Mouse (Mus musculus) hindbrain, embryonic 15.5 days (tissue): ENCODE measurements at regions not wholly inside any gene's neighbourhood (a gene's known extent, or its start where the extent isn't known, plus 50 kb on each side); places are given as distances from the start of the nearest gene placed in this dataset.

Source experiments
- ATAC-seq: fragments of 200-750 bp; cut with Nextera tagmentation; 2 replicates; pipeline ENCODE4 v1.8.0; 2017; ENCODE audit warnings: low read depth, moderate number of reproducible peaks, moderate TSS enrichment; ENCODE audit not compliant: low FRiP score
- H3K27ac ChIP-seq: fragments of 300-500 bp; sonication (generic); replicated peaks from 2 replicates; pipeline ENCODE4 v1.5.1; 2015; ENCODE audit warnings: mild to moderate bottlenecking, inconsistent platforms
- H3K27me3 ChIP-seq: fragments of 300-500 bp; sonication (generic); 2 replicates; pipeline ENCODE4 v1.6.1; 2015; ENCODE audit warnings: control low read depth, inconsistent platforms
- H3K36me3 ChIP-seq: fragments of 300-500 bp; sonication (generic); 2 replicates; pipeline ENCODE4 v1.6.1; 2015; ENCODE audit warnings: control low read depth, inconsistent platforms
- H3K4me1 ChIP-seq: fragments of 300-500 bp; sonication (generic); replicated peaks from 2 replicates; pipeline ENCODE4 v1.6.1; 2015; ENCODE audit warnings: control low read depth, inconsistent platforms
- H3K4me2 ChIP-seq: fragments of 300-500 bp; sonication (generic); 2 replicates; pipeline ENCODE4 v1.6.1; 2015; ENCODE audit warnings: moderate library complexity, mild to moderate bottlenecking, inconsistent platforms
- H3K4me3 ChIP-seq: fragments of 300-500 bp; sonication (generic); 2 replicates; pipeline ENCODE4 v1.5.1; 2015; ENCODE audit warnings: mild to moderate bottlenecking, inconsistent platforms
- H3K9ac ChIP-seq: fragments of 300-500 bp; sonication (generic); 2 replicates; pipeline ENCODE4 v1.6.1; 2015; ENCODE audit warnings: inconsistent platforms
- H3K9me3 ChIP-seq: fragments of 300-500 bp; sonication (generic); 2 replicates; pipeline ENCODE4 v1.6.1; 2016; ENCODE audit warnings: control low read depth, inconsistent platforms
- WGBS: fragments of 180-500 bp; shearing (Covaris S2); methylation state at CpG from one replicate; pipeline ENCODE4 v1.1.7; 2015; 5-methylcytosine and 5-hydroxymethylcytosine counted together

DNA sequence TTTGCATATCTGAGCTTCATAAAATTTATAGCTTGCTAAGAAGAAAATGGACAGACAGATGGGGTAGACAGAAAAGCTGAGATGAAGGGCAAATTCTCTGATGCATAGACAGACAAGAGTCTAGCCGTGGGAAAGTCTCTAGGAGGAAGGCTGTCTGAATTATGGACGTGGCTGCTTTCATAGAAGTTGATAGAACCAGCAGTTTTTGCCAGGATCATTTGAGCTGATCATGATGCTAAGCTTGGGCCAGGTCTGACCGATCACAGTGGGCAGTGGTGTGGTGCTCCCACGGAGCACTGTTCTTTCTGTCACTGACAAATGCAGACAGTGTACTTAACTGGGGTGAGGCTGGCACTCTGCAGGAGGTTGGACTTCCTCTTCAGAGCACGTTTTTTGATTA, 405.0 kb upstream of the Ubash3b start:
- Histone ChIP-seq H3K4me3 (no peak overlapping the region), H3K4me1 (no peaks in the 10 kb centered on the region), H3K27ac (no peak overlapping the region), H3K9me3 (no peaks in the 10 kb centered on the region), H3K27me3 (no peaks in the 10 kb centered on the region), H3K36me3 (no peaks in the 10 kb centered on the region), H3K9ac (no peak overlapping the region), H3K4me2 (no peak overlapping the region)
- 72% methylated on average over 5 of the region's 5 CpGs for WGBS
- ATAC-seq: no peak

DNA sequence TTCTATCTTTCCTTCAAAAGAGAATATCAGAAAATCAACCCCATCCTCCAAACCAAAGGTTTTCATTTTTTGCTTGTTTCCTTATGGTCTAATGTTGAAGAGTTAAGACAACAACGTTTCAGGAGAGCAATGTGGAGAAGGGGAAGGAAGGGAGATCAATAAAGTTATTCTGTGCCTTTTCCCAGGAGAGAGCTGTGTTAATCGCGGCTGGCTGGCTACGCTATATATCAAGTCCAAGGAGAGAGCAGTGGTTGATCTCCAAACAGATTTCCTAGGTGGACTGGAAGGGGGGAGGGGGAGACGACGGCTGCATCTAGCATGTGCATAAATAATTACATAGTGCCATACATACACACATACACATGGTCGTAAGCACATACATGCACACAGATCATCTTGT, 404.3 kb upstream of the Ubash3b start:
- H3K4me2 ChIP-seq: no peak overlapping the region
- H3K27me3 ChIP-seq: no peaks in the 10 kb centered on the region
- no peak overlapping the region for H3K4me3 ChIP-seq
- WGBS: 59% methylated on average over 7 of the region's 7 CpGs
- no peaks in the 10 kb centered on the region for H3K4me1 ChIP-seq
- no peaks in the 10 kb centered on the region for H3K9me3 ChIP-seq
- H3K9ac ChIP-seq: no peak overlapping the region
- no peak overlapping the region for H3K27ac ChIP-seq
- H3K36me3 ChIP-seq: no peaks in the 10 kb centered on the region
- ATAC-seq: no peak

DNA sequence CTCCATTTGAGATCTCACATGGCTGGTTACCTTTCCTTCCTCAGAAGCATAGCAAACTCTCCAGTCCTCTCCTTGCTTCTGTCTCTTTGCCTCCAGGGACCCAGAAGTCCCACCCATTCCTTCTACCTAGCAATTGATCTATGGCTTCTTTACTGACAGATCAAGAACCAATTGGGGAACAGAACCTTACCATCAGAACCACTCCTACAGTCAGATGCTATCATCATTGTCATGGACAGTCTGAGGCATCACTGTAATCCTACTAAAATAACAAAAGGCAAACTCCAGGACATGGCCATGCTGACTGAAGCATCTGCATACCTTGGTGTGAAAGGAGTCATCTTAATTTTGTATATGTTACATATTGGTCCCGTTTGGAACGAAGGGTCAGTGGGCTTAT, 401.9 kb upstream of the Ubash3b start:
- Histone ChIP-seq H3K4me1 (no peaks in the 10 kb centered on the region), H3K4me2 (no peak overlapping the region), H3K27me3 (no peaks in the 10 kb centered on the region), H3K36me3 (no peaks in the 10 kb centered on the region), H3K4me3 (no peak overlapping the region), H3K27ac (no peak overlapping the region), H3K9me3 (no peaks in the 10 kb centered on the region), H3K9ac (no peak overlapping the region)
- no peak for ATAC-seq
- 97% methylated on average over 2 of the region's 2 CpGs for WGBS

GRCm38 (mm10) chr9:41558456-41558855, 397.0 kb upstream of the Ubash3b start:
- Histone ChIP-seq H3K9ac (no peak overlapping the region), H3K4me2 (no peak overlapping the region), H3K4me1 (no peaks in the 10 kb centered on the region), H3K36me3 (no peaks in the 10 kb centered on the region), H3K9me3 (no peaks in the 10 kb centered on the region), H3K4me3 (no peak overlapping the region), H3K27ac (no peak overlapping the region), H3K27me3 (no peaks in the 10 kb centered on the region)
- no peak for ATAC-seq
- 94% methylated on average over 3 of the region's 3 CpGs for WGBS

GRCm38 (mm10) chr9:41556888-41557287, 395.4 kb upstream of the Ubash3b start:
- Histone ChIP-seq H3K4me2 (no peak overlapping the region), H3K4me3 (no peak overlapping the region), H3K9me3 (no peaks in the 10 kb centered on the region), H3K36me3 (no peaks in the 10 kb centered on the region), H3K9ac (no peak overlapping the region), H3K27me3 (no peaks in the 10 kb centered on the region), H3K4me1 (no peaks in the 10 kb centered on the region), H3K27ac (no peak overlapping the region)
- no peak for ATAC-seq
- WGBS: 95% methylated on average over 4 of the region's 4 CpGs

- 69% methylated on average over 1 of the region's 1 CpGs for WGBS
- Histone ChIP-seq H3K27ac (no peak overlapping the region), H3K36me3 (no peaks in the 10 kb centered on the region), H3K9ac (no peak overlapping the region), H3K9me3 (no peaks in the 10 kb centered on the region), H3K4me2 (no peak overlapping the region), H3K4me1 (peaks cover 12% of the 10 kb centered on the region), H3K27me3 (no peaks in the 10 kb centered on the region), H3K4me3 (no peak overlapping the region)
- ATAC-seq: no peak
Measured at GRCm38 (mm10) chr9:41545776-41546175, 384.3 kb upstream of the Ubash3b start.

DNA sequence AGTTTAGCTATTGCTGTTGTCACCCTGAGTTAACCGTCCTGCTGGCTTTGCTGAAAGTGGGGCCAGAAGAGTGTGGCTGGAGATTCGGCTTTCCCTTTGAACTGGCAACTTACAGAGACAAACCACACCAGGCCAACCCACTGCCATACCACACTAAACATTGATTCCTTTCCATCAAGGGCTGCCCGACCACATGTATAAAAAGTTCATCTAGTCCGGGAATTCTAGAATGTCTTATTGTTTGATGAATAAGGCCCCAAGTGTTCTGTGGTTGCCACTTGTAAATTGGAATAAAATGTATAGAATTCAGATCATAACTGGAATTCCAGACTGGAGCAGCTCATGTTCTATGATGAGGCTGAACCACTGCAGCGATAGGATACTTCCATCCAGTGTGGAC, 381.0 kb upstream of the Ubash3b start:
- Histone ChIP-seq H3K27me3 (no peaks in the 10 kb centered on the region), H3K27ac (no peak overlapping the region), H3K9me3 (no peaks in the 10 kb centered on the region), H3K4me2 (no peak overlapping the region), H3K4me3 (no peak overlapping the region), H3K4me1 (peaks cover 13% of the 10 kb centered on the region), H3K36me3 (no peaks in the 10 kb centered on the region), H3K9ac (no peak overlapping the region)
- WGBS: 90% methylated on average over 5 of the region's 5 CpGs
- ATAC-seq: no peak

DNA sequence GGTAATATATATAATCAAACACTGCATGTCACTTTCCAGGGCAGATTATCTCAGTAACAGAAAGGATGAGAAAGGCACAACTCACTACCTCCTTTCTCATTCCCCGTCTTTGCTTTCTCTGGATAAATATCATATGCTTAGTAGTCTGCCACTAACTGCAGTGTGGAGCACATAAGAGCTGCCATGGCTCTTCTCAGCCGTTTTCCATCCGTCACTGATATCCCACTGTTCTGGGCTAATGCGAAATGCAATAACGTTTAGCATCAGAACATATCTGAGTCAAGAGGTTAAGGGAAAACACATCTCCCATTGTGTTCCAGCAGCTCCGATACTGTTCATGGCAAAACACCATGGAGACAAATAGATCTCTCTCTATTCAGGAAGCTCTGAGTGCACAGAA, 379.8 kb upstream of the Ubash3b start:
- Histone ChIP-seq H3K4me1 (peaks cover 13% of the 10 kb centered on the region), H3K27ac (peak overlapping the region; percentile 47), H3K4me2 (no peak overlapping the region), H3K4me3 (no peak overlapping the region), H3K36me3 (no peaks in the 10 kb centered on the region), H3K9me3 (no peaks in the 10 kb centered on the region), H3K27me3 (no peaks in the 10 kb centered on the region), H3K9ac (no peak overlapping the region)
- peak; percentile 51; the same call in 1 of the 2 replicates for ATAC-seq
- 39% methylated on average over 6 of the region's 6 CpGs for WGBS

DNA sequence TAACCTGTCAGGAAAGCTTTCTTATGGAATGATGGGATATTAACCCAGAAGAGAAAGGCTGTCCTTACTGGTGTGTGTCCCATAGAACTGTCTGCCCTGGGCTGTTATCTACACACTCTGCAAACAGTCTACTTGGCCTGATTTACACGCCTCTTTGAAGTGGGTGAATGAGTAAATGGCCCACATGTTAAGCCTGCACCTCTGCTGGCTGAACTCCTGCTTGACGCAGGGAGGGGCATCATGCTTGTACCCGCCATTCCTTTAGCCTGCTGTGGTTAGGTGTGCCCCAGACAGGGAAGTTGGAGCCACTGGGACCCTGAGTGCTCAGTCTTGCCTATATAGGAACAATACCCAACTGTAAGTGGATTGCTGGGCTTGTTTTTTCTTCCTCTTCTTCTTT, 371.3 kb upstream of the Ubash3b start:
- Histone ChIP-seq H3K4me1 (peaks cover 9% of the 10 kb centered on the region; the same call in 1 of the 2 replicates), H3K9ac (no peak overlapping the region), H3K27ac (0 out of 2 replicates have a peak overlapping the region, but pooled peaks have one; percentile 34), H3K9me3 (no peaks in the 10 kb centered on the region), H3K4me3 (no peak overlapping the region), H3K36me3 (no peaks in the 10 kb centered on the region), H3K4me2 (no peak overlapping the region), H3K27me3 (no peaks in the 10 kb centered on the region)
- WGBS: 81% methylated on average over 3 of the region's 3 CpGs
- ATAC-seq: no peak

DNA sequence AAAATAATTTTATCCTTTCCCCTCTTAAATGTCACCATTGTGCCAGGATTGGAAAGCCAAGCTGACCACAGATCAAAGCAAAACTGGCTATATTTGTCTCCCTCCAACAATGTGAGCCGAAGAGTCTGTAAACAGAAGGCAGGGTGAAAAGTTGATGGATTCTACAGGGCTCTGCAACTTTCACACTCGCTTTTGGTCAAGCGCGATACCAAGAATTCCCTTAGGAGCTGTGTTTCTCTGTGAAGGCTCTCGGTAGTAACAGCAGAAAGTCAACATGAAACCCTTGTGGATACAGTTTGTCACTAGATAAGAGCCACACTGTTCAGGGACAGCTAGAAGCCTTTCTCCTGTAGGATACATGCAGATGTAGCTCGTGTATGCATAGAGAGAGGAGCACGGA, 370.8 kb upstream of the Ubash3b start:
- 77% methylated on average over 7 of the region's 7 CpGs for WGBS
- H3K9ac ChIP-seq: no peak overlapping the region
- H3K36me3 ChIP-seq: no peaks in the 10 kb centered on the region
- ATAC-seq: no peak
- no peak overlapping the region for H3K4me3 ChIP-seq
- no peaks in the 10 kb centered on the region for H3K27me3 ChIP-seq
- peaks cover 9% of the 10 kb centered on the region; the same call in 1 of the 2 replicates for H3K4me1 ChIP-seq
- H3K9me3 ChIP-seq: no peaks in the 10 kb centered on the region
- no peak overlapping the region for H3K4me2 ChIP-seq
- no peak overlapping the region for H3K27ac ChIP-seq

- Histone ChIP-seq H3K27ac (no peak overlapping the region), H3K36me3 (no peaks in the 10 kb centered on the region), H3K4me3 (no peak overlapping the region), H3K27me3 (no peaks in the 10 kb centered on the region), H3K9ac (no peak overlapping the region), H3K9me3 (no peaks in the 10 kb centered on the region), H3K4me1 (peaks cover 13% of the 10 kb centered on the region), H3K4me2 (no peak overlapping the region)
- no peak for ATAC-seq
- WGBS: 77% methylated on average over 6 of the region's 6 CpGs
Measured at GRCm38 (mm10) chr9:41531596-41531995, 370.1 kb upstream of the Ubash3b start.

GRCm38 (mm10) chr9:41526126-41526525, 364.6 kb upstream of the Ubash3b start:
- no peaks in the 10 kb centered on the region for H3K36me3 ChIP-seq
- 0 out of 2 replicates have a peak overlapping the region, but pooled peaks have one; percentile 13 for H3K9ac ChIP-seq
- no peaks in the 10 kb centered on the region for H3K9me3 ChIP-seq
- no peaks in the 10 kb centered on the region for H3K27me3 ChIP-seq
- 0 out of 2 replicates have a peak, but pooled peaks have one; percentile 42 for ATAC-seq
- H3K4me3 ChIP-seq: no peak overlapping the region
- WGBS: 27% methylated on average over 8 of the region's 8 CpGs
- H3K27ac ChIP-seq: peak overlapping the region; percentile 83
- peak overlapping the region; percentile 23 for H3K4me2 ChIP-seq
- peaks cover 33% of the 10 kb centered on the region for H3K4me1 ChIP-seq

GRCm38 (mm10) chr9:41525534-41525933, 364.0 kb upstream of the Ubash3b start:
- no peaks in the 10 kb centered on the region for H3K36me3 ChIP-seq
- no peak overlapping the region for H3K4me3 ChIP-seq
- WGBS: 58% methylated on average over 1 of the region's 1 CpGs
- peak overlapping the region; percentile 83 for H3K27ac ChIP-seq
- no peaks in the 10 kb centered on the region for H3K27me3 ChIP-seq
- no peak for ATAC-seq
- no peaks in the 10 kb centered on the region for H3K9me3 ChIP-seq
- H3K4me1 ChIP-seq: peaks cover 33% of the 10 kb centered on the region
- H3K9ac ChIP-seq: 0 out of 2 replicates have a peak overlapping the region, but pooled peaks have one; percentile 13
- peak overlapping the region; percentile 23; the same call in 1 of the 2 replicates for H3K4me2 ChIP-seq
